Mouse (Mus musculus): ENCODE measurements around the gene Srgap2.

DNA sequence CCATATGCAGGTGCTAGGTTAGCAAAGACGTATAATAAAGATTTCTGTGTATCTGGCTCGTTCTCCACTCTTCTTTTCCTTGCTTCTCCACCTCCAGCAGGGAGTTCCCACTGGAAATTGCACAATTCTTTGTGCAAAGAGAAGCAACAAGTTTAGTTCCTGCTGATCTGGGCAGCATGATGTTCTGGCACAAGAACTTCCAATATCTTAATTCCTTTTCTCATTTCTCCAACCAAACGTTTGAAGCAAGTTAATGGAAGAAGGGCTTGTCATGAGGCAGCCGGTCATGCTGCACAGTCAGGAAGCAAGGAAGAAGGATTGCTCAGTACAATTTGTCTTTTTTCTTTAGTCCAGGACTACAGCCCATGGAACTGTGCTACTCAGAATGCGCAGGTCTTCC, 78.8 kb downstream of the Srgap2 start:
- TF ChIP-seq GATA1 (IDR thresholded peaks at IDR 0.05; ENCODE audit: low read length): no peak
- TF ChIP-seq TAL1 (IDR thresholded peaks at IDR 0.05; ENCODE audit: low read length): no peak

Measured in erythroblast, embryonic 14.5 days (primary cell).